Mouse (Mus musculus): ENCODE results near the gene Mospd3. TPM values are rescaled to one million over a fixed set of nuclear protein-coding genes. Genes with fewer than 3 reads are reported as not detected.
"Not testable (repeated sequence)": the region's sequence is repeated elsewhere in the genome, so short reads cannot be mapped to it uniquely, and the experiment has no call there.

The Mospd3 gene
- polyA plus RNA-seq, 1 experiment = 30.3 TPM

- H3K4me3 ChIP-seq = no peak overlapping the region
- H3K27me3 ChIP-seq (ENCODE audit: control insufficient read depth, insufficient read depth, insufficient read length) = no peaks in the 10 kb centered on the region
- no peaks in the 10 kb centered on the region for H3K79me2 ChIP-seq (ENCODE audit: control insufficient read depth, insufficient read depth)
- no peak overlapping the region for H3ac ChIP-seq (ENCODE audit: control insufficient read depth, insufficient read length)
- H3K36me3 ChIP-seq (ENCODE audit: control insufficient read depth, insufficient read depth) = no peaks in the 10 kb centered on the region
- no peak overlapping the region for H3K4me2 ChIP-seq (ENCODE audit: low read depth)
- TF ChIP-seq E2F4 (IDR thresholded peaks at IDR 0.05; ENCODE audit: insufficient read depth) (no peak), MYOD1 (IDR thresholded peaks at IDR 0.05; ENCODE audit: control insufficient read depth in 1 of 3, insufficient read length in 2 of 3, low read depth in 2 of 3) (no peak), TCF12 (IDR thresholded peaks at IDR 0.05; ENCODE audit: insufficient read depth, poor library complexity, severe bottlenecking) (no peak), POLR2AphosphoS2 (IDR thresholded peaks at IDR 0.05; ENCODE audit: insufficient read length, low read depth) (no peak), TCF3 (IDR thresholded peaks at IDR 0.05; ENCODE audit: insufficient read length, low read depth) (no peak), USF1 (IDR thresholded peaks at IDR 0.05; ENCODE audit: low read depth) (no peak), MAX (IDR thresholded peaks at IDR 0.05; ENCODE audit: low read depth) (no peak), SRF (IDR thresholded peaks at IDR 0.05; ENCODE audit: control insufficient read depth, insufficient read length, low read depth) (no peak), REST (IDR thresholded peaks at IDR 0.05; ENCODE audit: insufficient read depth, insufficient read length) (no peak), POLR2A (IDR thresholded peaks at IDR 0.05; ENCODE audit: insufficient read length, low read depth) (no peak), MYOG (IDR thresholded peaks at IDR 0.05; ENCODE audit: control insufficient read depth in 1 of 3, insufficient read depth in 1 of 3, insufficient read length in 2 of 3, low read depth in 2 of 3) (no peak), CEBPB (IDR thresholded peaks at IDR 0.05; ENCODE audit: insufficient read depth, poor library complexity, severe bottlenecking) (no peak)
These were observed 23.2 kb upstream of the Mospd3 start for GRCm38 (mm10) chr5:137623937-137624530.

DNA sequence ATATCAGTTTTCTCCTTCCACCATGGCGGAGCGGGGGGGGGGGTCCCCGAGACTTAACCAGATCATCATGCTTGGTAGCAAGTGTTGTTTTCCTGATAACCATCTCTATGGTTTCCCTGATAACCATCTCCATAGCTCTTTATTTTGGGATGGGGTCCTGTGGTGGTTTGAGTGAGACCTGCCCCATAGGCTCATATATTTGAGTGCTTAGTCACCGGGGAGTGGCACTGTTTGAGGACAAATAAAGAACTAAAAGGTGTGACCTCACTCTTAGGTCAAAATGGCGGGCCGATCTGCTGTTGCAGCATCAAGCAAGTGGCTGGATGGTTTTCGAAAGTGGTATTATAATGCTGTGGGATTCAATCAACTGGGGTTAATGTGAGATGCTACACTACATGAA, 14.5 kb upstream of the Mospd3 start:
- Histone ChIP-seq H3ac (ENCODE audit: control insufficient read depth, insufficient read length) (no peak overlapping the region), H3K4me2 (ENCODE audit: low read depth) (no peak overlapping the region), H3K36me3 (ENCODE audit: control insufficient read depth, insufficient read depth) (no peaks in the 10 kb centered on the region), H3K79me2 (ENCODE audit: control insufficient read depth, insufficient read depth) (peaks cover 6% of the 10 kb centered on the region), H3K27me3 (ENCODE audit: control insufficient read depth, insufficient read depth, insufficient read length) (no peaks in the 10 kb centered on the region), H3K4me3 (no peak overlapping the region)
- TF ChIP-seq MYOD1 (IDR thresholded peaks at IDR 0.05; ENCODE audit: control insufficient read depth in 1 of 3, insufficient read length in 2 of 3, low read depth in 2 of 3) (no peak), POLR2AphosphoS2 (IDR thresholded peaks at IDR 0.05; ENCODE audit: insufficient read length, low read depth) (no peak), POLR2A (IDR thresholded peaks at IDR 0.05; ENCODE audit: insufficient read length, low read depth) (no peak), USF1 (IDR thresholded peaks at IDR 0.05; ENCODE audit: low read depth) (no peak), MYOG (IDR thresholded peaks at IDR 0.05; ENCODE audit: control insufficient read depth in 1 of 3, insufficient read depth in 1 of 3, insufficient read length in 2 of 3, low read depth in 2 of 3) (no peak), MAX (IDR thresholded peaks at IDR 0.05; ENCODE audit: low read depth) (no peak), TCF12 (IDR thresholded peaks at IDR 0.05; ENCODE audit: insufficient read depth, poor library complexity, severe bottlenecking) (no peak)

GRCm38 (mm10) chr5:137614921-137615320, 14.1 kb upstream of the Mospd3 start:
- not testable (repeated sequence) for H3K36me3 ChIP-seq (ENCODE audit: control insufficient read depth, insufficient read depth); H3K4me2 ChIP-seq (ENCODE audit: low read depth); H3ac ChIP-seq (ENCODE audit: control insufficient read depth, insufficient read length); H3K4me3 ChIP-seq; H3K27me3 ChIP-seq (ENCODE audit: control insufficient read depth, insufficient read depth, insufficient read length)
- peaks cover 10% of the 10 kb centered on the region for H3K79me2 ChIP-seq (ENCODE audit: control insufficient read depth, insufficient read depth)

GRCm38 (mm10) chr5:137613550-137613949, 12.7 kb upstream of the Mospd3 start, which contains the start of gene Pcolce:
Pcolce (minus strand) TSS chr5:137613784.
- no peak within 1 kb of the TSS for H3ac ChIP-seq (ENCODE audit: control insufficient read depth, insufficient read length)
- TF ChIP-seq MYOD1 (IDR thresholded peaks at IDR 0.05; ENCODE audit: control insufficient read depth in 1 of 3, insufficient read length in 2 of 3, low read depth in 2 of 3) = peak in 1 of 3 experiments; percentile 19
- peak; percentile 75 for TF ChIP-seq POLR2AphosphoS2 (IDR thresholded peaks at IDR 0.05; ENCODE audit: insufficient read length, low read depth)
- no peak for TF ChIP-seq USF1 (IDR thresholded peaks at IDR 0.05; ENCODE audit: low read depth)
- TF ChIP-seq POLR2A (IDR thresholded peaks at IDR 0.05; ENCODE audit: insufficient read length, low read depth) = peak; percentile 64
- peak in 1 of 3 experiments; percentile 45 for TF ChIP-seq MYOG (IDR thresholded peaks at IDR 0.05; ENCODE audit: control insufficient read depth in 1 of 3, insufficient read depth in 1 of 3, insufficient read length in 2 of 3, low read depth in 2 of 3)
- no peaks in the 10 kb centered on the region for H3K27me3 ChIP-seq (ENCODE audit: control insufficient read depth, insufficient read depth, insufficient read length)
- peak within 1 kb of the TSS; percentile 88 for H3K4me2 ChIP-seq (ENCODE audit: low read depth)
- no peaks in the 10 kb centered on the region for H3K36me3 ChIP-seq (ENCODE audit: control insufficient read depth, insufficient read depth)
- H3K4me3 ChIP-seq = peak within 1 kb of the TSS; percentile 1
- H3K79me2 ChIP-seq (ENCODE audit: control insufficient read depth, insufficient read depth) = peaks cover 23% of the 10 kb centered on the region

GRCm38 (mm10) chr5:137613076-137613475, 12.2 kb upstream of the Mospd3 start:
- H3K27me3 ChIP-seq (ENCODE audit: control insufficient read depth, insufficient read depth, insufficient read length) = no peaks in the 10 kb centered on the region
- no peaks in the 10 kb centered on the region for H3K36me3 ChIP-seq (ENCODE audit: control insufficient read depth, insufficient read depth)
- H3K4me2 ChIP-seq (ENCODE audit: low read depth) = peak overlapping the region; percentile 88
- TF ChIP-seq E2F4 (IDR thresholded peaks at IDR 0.05; ENCODE audit: insufficient read depth) (no peak), CEBPB (IDR thresholded peaks at IDR 0.05; ENCODE audit: insufficient read depth, poor library complexity, severe bottlenecking) (no peak), USF1 (IDR thresholded peaks at IDR 0.05; ENCODE audit: low read depth) (no peak), POLR2AphosphoS2 (IDR thresholded peaks at IDR 0.05; ENCODE audit: insufficient read length, low read depth) (no peak), MAX (IDR thresholded peaks at IDR 0.05; ENCODE audit: low read depth) (no peak), TCF12 (IDR thresholded peaks at IDR 0.05; ENCODE audit: insufficient read depth, poor library complexity, severe bottlenecking) (no peak), MYOG (IDR thresholded peaks at IDR 0.05; ENCODE audit: control insufficient read depth in 1 of 3, insufficient read depth in 1 of 3, insufficient read length in 2 of 3, low read depth in 2 of 3) (no peak), TCF3 (IDR thresholded peaks at IDR 0.05; ENCODE audit: insufficient read length, low read depth) (no peak), SRF (IDR thresholded peaks at IDR 0.05; ENCODE audit: control insufficient read depth, insufficient read length, low read depth) (no peak), POLR2A (IDR thresholded peaks at IDR 0.05; ENCODE audit: insufficient read length, low read depth) (no peak), MYOD1 (IDR thresholded peaks at IDR 0.05; ENCODE audit: control insufficient read depth in 1 of 3, insufficient read length in 2 of 3, low read depth in 2 of 3) (no peak), REST (IDR thresholded peaks at IDR 0.05; ENCODE audit: insufficient read depth, insufficient read length) (no peak)
- H3ac ChIP-seq (ENCODE audit: control insufficient read depth, insufficient read length) = no peak overlapping the region
- peaks cover 23% of the 10 kb centered on the region for H3K79me2 ChIP-seq (ENCODE audit: control insufficient read depth, insufficient read depth)
- peak overlapping the region; percentile 1 for H3K4me3 ChIP-seq
